Mouse (Mus musculus): ENCODE measurements at regions not wholly inside any gene's neighbourhood (a gene's known extent, or its start where the extent isn't known, plus 50 kb on each side); places are given as distances from the start of the nearest gene placed in this dataset.
"Not testable (repeated sequence)": the region's sequence is repeated elsewhere in the genome, so short reads cannot be mapped to it uniquely, and the experiment has no call there.

DNA sequence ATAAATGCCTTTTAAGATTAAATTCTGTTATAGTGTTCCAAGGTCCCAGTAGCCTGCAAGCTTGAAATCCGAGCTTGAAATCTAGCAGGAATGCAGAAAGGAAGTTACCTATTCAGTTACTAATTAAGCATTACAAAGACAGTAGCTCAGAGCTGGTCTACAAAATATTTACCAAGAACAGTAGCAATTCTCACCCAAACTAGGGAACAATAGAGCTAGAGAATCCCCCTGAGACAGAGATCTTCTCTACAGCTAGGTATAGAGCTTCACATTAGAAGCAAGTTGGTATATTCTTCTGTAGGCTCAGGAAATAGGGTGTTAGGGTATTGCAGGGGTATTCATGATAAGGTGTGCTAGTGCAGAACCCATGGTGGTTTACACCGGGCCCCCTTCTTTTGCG is 114.3 kb downstream of the Ibtk start:
- TF ChIP-seq MAFK (IDR thresholded peaks at IDR 0.05; ENCODE audit: insufficient read depth, low read depth, low read length); ZNF384 (IDR thresholded peaks at IDR 0.05; ENCODE audit: low read depth, low read length); HCFC1 (IDR thresholded peaks at IDR 0.05; ENCODE audit: borderline replicate concordance, insufficient read depth, low read length); CHD2 (IDR thresholded peaks at IDR 0.05; ENCODE audit: low read depth, low read length): not testable (repeated sequence)
